In genomic region chr16:62854191-62855068, GRCm38 (mm10) we compare ENCODE assay signal across 8 mouse cellular contexts. TPM values are rescaled to one million over a fixed set of nuclear protein-coding genes. Genes with fewer than 3 reads are reported as not detected.
A peak's percentile ranks its signal among the peaks of the same experiment; 100 is the strongest.
DNase-seq lines count a peak whose midpoint lies in the region; ATAC-seq and TF ChIP-seq lines count a peak whose summit lies in the region.

TSS of gene Pros1 (plus strand) at chr16:62854307.

- peak within 1 kb of the TSS; percentile 57 for H3K4me3 ChIP-seq in forebrain, embryonic 14.5 days (ENCODE audit: low read depth, low read length)
- H3K4me3 ChIP-seq in lung, embryonic 15.5 days, result peak within 1 kb of the TSS; percentile 69
- H3K4me3 ChIP-seq in olfactory bulb, adult 2 months (ENCODE audit: insufficient read depth, low read depth, low read length), result peak within 1 kb of the TSS; percentile 65

- WGBS in forebrain, embryonic 14.5 days, result 4% methylated on average over 36 of the region's 42 CpGs
- WGBS in lung, embryonic 15.5 days, result 2% methylated on average over 42 of the region's 42 CpGs
- 8% methylated on average over 42 of the region's 42 CpGs for WGBS in olfactory bulb, adult 2 months

- peak within 1 kb of the TSS; percentile 78 for H3K9ac ChIP-seq in forebrain, embryonic 14.5 days (ENCODE audit: low read length)
- H3K9ac ChIP-seq in lung, embryonic 15.5 days, result peak within 1 kb of the TSS; percentile 86

- no peak for TF ChIP-seq POLR2A in olfactory bulb, adult 2 months (IDR thresholded peaks at IDR 0.05; ENCODE audit: insufficient read depth, low read depth, low read length)

- no peaks in the 10 kb centered on the region for H3K9me3 ChIP-seq in forebrain, embryonic 14.5 days (replicated peaks; ENCODE audit: control insufficient read depth, low read length)
- H3K9me3 ChIP-seq in lung, embryonic 15.5 days, result no peaks in the 10 kb centered on the region

- ATAC-seq in forebrain, embryonic 14.5 days, result peak; percentile 96
- ATAC-seq in lung, embryonic 15.5 days (ENCODE audit: borderline replicate concordance, extremely low read depth, low FRiP score, low TSS enrichment), result peak; percentile 97

- no peak for TF ChIP-seq CTCF in olfactory bulb, adult 2 months (IDR thresholded peaks at IDR 0.05; ENCODE audit: insufficient read depth, low read depth, low read length)

- H3K27me3 ChIP-seq in forebrain, embryonic 14.5 days (replicated peaks; ENCODE audit: control insufficient read depth, insufficient read depth, low read length), result no peaks in the 10 kb centered on the region
- H3K27me3 ChIP-seq in lung, embryonic 15.5 days, result no peaks in the 10 kb centered on the region

- no peaks in the 10 kb centered on the region for H3K4me1 ChIP-seq in forebrain, embryonic 14.5 days (ENCODE audit: control insufficient read depth, insufficient read depth, low read length)
- peaks cover 7% of the 10 kb centered on the region; the same call in 1 of the 2 replicates for H3K4me1 ChIP-seq in lung, embryonic 15.5 days
- no peaks in the 10 kb centered on the region for H3K4me1 ChIP-seq in olfactory bulb, adult 2 months (ENCODE audit: control insufficient read depth, insufficient read depth, low read length)

- DNase-seq in CD4-positive, CD25-positive, alpha-beta regulatory T cell, adult 2 months (ENCODE audit: low read depth, low spot score), result peak; percentile 68
- DNase-seq in adrenal gland, postnatal 36 days, result peak; percentile 76 to 88
- peak; percentile 41 for DNase-seq in forebrain, embryonic 14.5 days (ENCODE audit: low spot score)
- peak; percentile 81 to 88 for DNase-seq in heart, postnatal 14 days
- DNase-seq in kidney, postnatal 4 days, result peak; percentile 74 to 84
- peak; percentile 40 for DNase-seq in thymus, postnatal 14 days

- H3K27ac ChIP-seq in forebrain, embryonic 14.5 days (ENCODE audit: low read depth, low read length), result no peak within 1 kb of the TSS
- peak within 1 kb of the TSS; percentile 86 for H3K27ac ChIP-seq in lung, embryonic 15.5 days
- no peak within 1 kb of the TSS for H3K27ac ChIP-seq in olfactory bulb, adult 2 months (ENCODE audit: insufficient read depth, low read depth, low read length)

- intact Hi-C loops in heart, postnatal 14 days (cut with DNase I), result no loop called here

- peak within 1 kb of the TSS; percentile 96 for H3K4me2 ChIP-seq in forebrain, embryonic 14.5 days (ENCODE audit: low read length)
- H3K4me2 ChIP-seq in lung, embryonic 15.5 days, result peak within 1 kb of the TSS; percentile 82

- H3K36me3 ChIP-seq in forebrain, embryonic 14.5 days (ENCODE audit: control insufficient read depth, insufficient read depth, low read length), result no peaks in the 10 kb centered on the region
- no peaks in the 10 kb centered on the region for H3K36me3 ChIP-seq in lung, embryonic 15.5 days

RNA-seq across cellular contexts. Expression of gene Pros1, which starts in this region (rescaled TPM):
- total RNA-seq in adrenal gland, postnatal 36 days (2021), result 10 to 100 TPM; 57.6 to 66.3 TPM
- polyA plus RNA-seq in forebrain, embryonic 14.5 days (2014; fragmentation: Nextera tagmentation; extraction: Ambion mirVana), result 8.4 and 10.6 TPM in 2 replicates
- total RNA-seq in heart, postnatal 14 days (2021), result 10 to 100 TPM; 22.4 to 23.7 TPM
- polyA plus RNA-seq in lung, embryonic 15.5 days (2015; fragmentation: Nextera tagmentation; extraction: Ambion mirVana), result 66.1 and 69.3 TPM in 2 replicates
- not detected in 2 replicates for polyA plus RNA-seq in olfactory bulb, adult 2 months (2012; ENCODE audit: insufficient read depth, insufficient read length, low replicate concordance, missing spikeins)
